Mouse (Mus musculus) embryo, embryonic 10 days (tissue): ENCODE data around the gene Abca2.
"Not testable (repeated sequence)": the region's sequence is repeated elsewhere in the genome, so short reads cannot be mapped to it uniquely, and the experiment has no call there.

Experiments used
- DNase-seq: peaks from one replicate; pipeline ENCODE4 v3.0.0-alpha.2; 2015; ENCODE audit warnings: low spot score

The Abca2 gene

GRCm38 (mm10) chr2:25428442-25429236 is at the start of gene Abca2:
Gene Abca2, plus strand, starts transcription at chr2:25428703.
- peak; percentile 92 for DNase-seq

- no peak for DNase-seq
Observed at GRCm38 (mm10) chr2:25384492-25384891, 44.0 kb upstream of the Abca2 start.

DNA sequence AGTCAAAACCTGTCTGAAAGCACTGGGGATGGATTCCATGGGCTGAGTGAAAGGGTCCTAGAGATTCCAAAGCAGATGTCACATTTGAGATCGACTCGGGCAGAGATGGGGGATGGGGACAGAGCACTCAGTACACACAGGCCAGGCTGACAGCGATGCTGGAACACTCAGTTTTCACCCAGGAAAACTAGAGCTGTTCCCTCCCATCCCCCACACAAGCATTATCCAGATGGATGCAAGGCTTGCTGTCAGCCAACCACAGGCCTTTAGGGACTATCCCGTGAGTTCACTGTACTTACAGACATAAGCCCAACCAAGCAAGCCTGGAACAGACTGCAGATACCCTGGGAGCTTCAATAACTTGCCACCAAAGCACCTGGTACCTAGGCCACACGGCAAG is 37.2 kb upstream of the Abca2 start:
- no peak for DNase-seq

GRCm38 (mm10) chr2:25394281-25395221 is 34.0 kb upstream of the Abca2 start:
- no peak for DNase-seq

- DNase-seq, result peak; percentile 39
Observed at GRCm38 (mm10) chr2:25395721-25396596, 32.5 kb upstream of the Abca2 start, which contains the start of gene Entpd2. Gene Entpd2, plus strand, starts transcription at chr2:25395874.

DNA sequence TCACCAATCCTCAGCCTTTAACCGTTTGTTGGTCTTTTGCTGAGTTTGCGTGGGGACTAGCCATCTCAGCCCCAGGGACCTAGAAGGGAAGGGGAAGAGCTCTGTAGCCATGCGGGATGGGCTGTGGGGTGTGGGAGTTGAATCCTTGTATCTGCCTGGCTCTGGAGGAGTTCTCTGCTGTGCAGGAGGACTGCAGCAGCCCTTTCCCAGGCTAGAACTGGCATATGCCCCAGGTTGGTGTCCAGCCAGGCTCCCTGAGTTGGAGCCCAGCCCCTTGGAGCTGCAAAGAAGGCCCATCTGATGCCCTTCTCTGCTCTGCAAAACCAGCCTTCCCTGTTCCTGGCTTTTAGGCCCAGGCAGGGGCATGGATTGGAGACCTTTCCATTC is 31.9 kb upstream of the Abca2 start:
- no peak for DNase-seq

DNA sequence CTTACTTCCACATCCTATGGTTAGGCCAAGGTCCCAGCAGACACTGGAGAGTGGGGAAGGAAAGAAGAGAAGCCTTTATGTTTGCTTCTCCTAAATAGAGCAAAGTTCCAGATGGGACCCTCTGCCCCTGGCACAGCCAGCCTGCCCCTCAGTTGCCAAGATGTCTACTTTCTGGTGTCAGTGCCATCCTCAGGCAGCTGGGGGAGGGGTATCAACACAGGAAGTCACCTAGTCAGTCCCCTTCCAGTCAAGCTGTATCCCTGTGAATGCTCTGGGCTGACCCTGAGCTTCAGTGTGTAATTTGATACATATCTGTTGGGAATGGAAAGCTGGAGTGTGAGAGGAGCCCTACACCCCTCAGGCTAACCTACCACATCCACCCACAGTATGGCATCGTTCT is 31.5 kb upstream of the Abca2 start:
- DNase-seq, result no peak

- DNase-seq, result no peak
Observed at GRCm38 (mm10) chr2:25398065-25398464, 30.4 kb upstream of the Abca2 start.

- DNase-seq, result no peak
Observed at GRCm38 (mm10) chr2:25399051-25399450, 29.5 kb upstream of the Abca2 start, which contains the start of gene Npdc1. Gene Npdc1, plus strand, starts transcription at chr2:25399351.

DNA sequence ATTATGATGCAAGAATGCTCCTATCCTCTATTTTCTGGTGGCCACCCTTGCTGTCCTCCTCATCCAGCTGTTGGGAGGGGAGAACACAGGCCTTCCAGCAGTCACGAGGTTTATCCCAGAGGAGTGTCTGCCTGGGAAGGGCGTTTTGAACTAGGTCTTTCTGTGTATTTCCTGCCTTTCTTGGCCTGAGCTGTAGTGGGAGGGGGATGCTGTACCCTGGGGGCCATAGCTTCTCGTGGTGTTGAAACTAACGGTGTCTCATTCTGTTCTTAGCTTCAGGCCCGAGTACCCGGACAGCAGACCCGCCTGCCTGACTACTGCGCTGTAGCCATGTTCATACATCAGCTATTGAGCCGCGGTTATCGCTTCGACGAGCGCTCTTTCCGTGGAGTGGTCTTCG is 28.2 kb upstream of the Abca2 start:
- DNase-seq, result no peak

DNA sequence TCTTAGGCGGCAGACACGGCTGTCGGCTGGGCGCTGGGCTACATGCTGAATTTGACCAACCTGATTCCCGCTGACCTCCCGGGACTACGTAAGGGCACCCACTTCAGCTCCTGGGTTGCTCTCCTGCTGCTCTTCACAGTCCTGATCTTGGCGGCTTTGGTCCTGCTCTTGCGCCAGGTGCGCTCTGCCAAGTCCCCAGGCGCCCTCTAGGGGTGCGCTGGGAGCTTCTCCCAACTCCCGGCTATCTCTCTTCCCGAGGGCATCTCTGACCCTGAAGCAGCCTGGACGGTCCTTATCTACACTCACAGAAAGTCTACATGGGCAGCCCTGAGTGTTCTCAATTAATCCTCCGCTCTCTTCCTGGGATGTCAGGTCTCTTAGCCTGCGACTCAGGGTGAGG is 27.7 kb upstream of the Abca2 start:
- DNase-seq, result peak; percentile 60

DNA sequence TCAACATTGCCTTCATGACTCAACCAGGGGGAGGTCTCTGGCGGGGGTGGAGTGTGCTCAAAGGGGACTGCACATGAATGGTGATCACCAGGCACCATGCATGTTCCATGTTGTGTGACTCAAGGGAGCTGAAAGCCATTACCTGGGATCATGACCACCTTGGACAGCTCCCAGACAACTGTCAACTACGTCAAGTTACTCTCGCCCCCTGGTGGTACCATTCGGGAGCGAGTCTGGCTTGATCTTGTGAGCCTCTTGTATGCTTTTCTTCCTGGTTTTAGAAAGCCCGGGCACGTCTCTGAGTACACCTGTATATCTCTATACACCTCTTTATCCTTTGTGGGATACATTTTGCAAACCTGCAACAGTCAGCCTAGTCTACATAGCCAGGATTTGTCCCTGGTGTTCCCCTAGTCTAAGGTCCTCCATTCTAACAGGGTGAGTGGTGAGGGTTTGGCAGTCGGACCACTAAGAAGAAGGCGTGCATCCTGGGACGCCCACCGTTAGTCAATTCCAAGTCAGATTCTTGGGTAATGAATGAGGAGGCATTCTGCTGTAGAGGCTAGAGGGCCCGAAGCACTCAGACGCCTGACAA is 26.0 kb upstream of the Abca2 start:
- DNase-seq, result peak; percentile 94

DNA sequence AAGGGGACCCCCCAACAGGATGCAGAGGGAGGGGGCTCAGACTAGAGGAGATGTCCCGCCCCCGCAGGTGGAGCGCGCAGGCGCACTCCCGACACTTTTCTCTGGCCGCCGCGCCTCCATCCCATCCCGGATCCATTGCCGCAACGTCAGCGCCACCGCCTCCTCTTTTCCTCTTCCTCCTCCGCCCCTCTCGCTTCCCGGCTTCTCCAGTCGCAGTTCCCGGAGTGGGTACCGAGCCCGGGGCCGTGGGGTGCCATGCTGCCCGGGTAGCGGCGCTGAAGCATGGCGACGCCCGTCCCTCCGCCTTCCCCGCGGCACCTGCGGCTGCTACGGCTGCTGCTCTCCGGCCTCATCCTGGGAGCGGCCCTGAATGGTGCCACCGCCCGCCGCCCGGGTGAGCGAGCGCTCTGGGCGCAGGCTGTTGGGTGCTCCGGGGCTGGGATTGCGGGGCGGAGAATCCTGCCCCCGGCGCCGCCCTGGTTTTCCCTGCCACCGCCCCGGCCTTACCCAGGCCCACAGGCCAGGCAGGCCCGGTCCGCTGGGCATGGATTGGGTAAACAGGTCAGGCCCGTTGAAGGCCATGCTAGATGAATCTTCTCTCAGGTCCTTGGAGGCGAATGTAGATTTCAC is 25.4 kb upstream of the Abca2 start:
- peak; percentile 67 for DNase-seq

- no peak for DNase-seq
Observed at GRCm38 (mm10) chr2:25403994-25404393, 24.5 kb upstream of the Abca2 start.

- DNase-seq, result no peak
Observed at GRCm38 (mm10) chr2:25408908-25409307, 19.6 kb upstream of the Abca2 start.

DNA sequence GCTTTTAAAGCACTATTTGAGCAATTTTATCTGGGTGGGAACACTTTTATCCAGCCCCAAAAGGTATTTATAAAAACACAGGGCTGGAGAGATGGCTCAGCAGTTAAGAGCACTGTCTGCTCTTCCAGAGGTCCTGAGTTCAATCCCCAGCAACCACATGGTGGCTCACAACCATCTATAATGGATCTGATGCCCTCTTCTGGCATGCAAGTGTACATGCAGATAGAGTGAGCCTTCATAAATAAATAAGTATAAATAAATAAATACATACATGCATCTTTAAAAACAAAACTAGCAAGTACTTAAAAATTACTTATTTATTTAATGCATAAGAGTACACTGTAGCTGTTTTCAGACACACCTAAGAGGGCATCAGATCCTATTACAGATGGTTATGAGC is 15.1 kb upstream of the Abca2 start:
- not testable (repeated sequence) for DNase-seq

DNA sequence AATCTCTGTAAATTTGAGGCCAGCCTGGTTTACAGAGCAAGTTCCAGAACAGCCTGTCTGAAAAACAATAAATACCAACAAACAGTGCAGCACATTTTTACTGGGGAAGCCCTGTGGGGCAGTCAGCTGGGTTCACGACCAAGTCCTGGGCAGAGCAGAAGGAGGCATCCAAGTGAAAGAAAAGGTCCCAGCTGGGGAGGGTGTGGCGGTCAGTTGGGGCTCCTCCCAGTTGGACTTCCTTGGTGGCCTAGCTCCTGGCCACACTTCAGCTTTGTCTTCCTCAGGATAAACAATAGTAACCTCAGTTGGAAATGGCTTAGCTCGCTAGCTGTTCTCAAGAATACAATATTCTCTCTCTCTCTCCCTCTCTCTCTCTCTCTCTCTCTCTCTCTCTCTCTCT is 11.1 kb upstream of the Abca2 start:
- DNase-seq, result no peak

DNA sequence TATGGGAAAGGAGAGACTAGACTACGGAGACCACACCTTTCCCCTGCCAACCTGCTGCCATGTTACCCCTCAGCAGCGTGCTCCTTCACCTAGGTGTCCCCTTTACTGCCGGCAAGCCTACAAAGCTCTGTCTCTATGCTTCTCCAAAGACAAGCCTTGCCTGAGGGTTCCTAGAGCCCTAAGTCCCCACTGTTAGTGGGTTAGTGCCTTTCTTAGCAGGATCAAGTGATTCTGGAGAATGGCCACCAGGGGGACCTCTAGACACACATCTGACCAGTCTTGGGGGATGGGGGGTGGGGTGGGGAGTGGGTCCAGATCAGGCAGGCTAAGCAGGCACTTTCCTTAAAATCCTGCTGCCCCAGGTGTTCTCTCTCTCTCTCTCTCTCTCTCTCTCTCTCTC is 6.6 kb upstream of the Abca2 start:
- peak; percentile 71 for DNase-seq

- no peak for DNase-seq
Observed at GRCm38 (mm10) chr2:25422587-25423410, 5.7 kb upstream of the Abca2 start, which contains the start of gene Fut7. Gene Fut7, plus strand, starts transcription at chr2:25423267.

GRCm38 (mm10) chr2:25423626-25424025 is 4.9 kb upstream of the Abca2 start:
- no peak for DNase-seq
